Mouse (Mus musculus) regulatory T cell (primary cell): ENCODE measurements around the gene Slc2a13.

Source experiments
- in situ Hi-C: fragments of 300-600 bp; cut with MboI, MseI; formaldehyde crosslinking; loops from one replicate; pipeline ENCODE4 v1.15.1; 2025; ENCODE audit warnings: high pct_unique_total_duplicates

The Slc2a13 gene

GRCm38 (mm10) chr15:91573111-91573538, at the start of gene Slc2a13:
Slc2a13 (minus strand) TSS chr15:91573261.
- in situ Hi-C loops = loop anchor here (10.0 kb wide), 1 partner anchor 268 kb away; no protein-coding TSS in a partner anchor

- in situ Hi-C loops = no loop called here
Measured at GRCm38 (mm10) chr15:91616016-91616415, 43.0 kb upstream of the Slc2a13 start.

- in situ Hi-C loops = no loop called here
Measured at GRCm38 (mm10) chr15:91615532-91615931, 42.5 kb upstream of the Slc2a13 start.

GRCm38 (mm10) chr15:91613981-91614665, 41.1 kb upstream of the Slc2a13 start:
- in situ Hi-C loops = no loop called here

GRCm38 (mm10) chr15:91609713-91610112, 36.7 kb upstream of the Slc2a13 start:
- in situ Hi-C loops = loop anchor here (5.0 kb wide), 1 partner anchor 148 kb away; no protein-coding TSS in a partner anchor

GRCm38 (mm10) chr15:91608811-91609210, 35.8 kb upstream of the Slc2a13 start:
- in situ Hi-C loops = loop anchor here (5.0 kb wide), 1 partner anchor 148 kb away; no protein-coding TSS in a partner anchor

GRCm38 (mm10) chr15:91601197-91601596, 28.1 kb upstream of the Slc2a13 start:
- in situ Hi-C loops = no loop called here

- in situ Hi-C loops = no loop called here
Measured at GRCm38 (mm10) chr15:91597290-91597689, 24.2 kb upstream of the Slc2a13 start.

GRCm38 (mm10) chr15:91574492-91574891, 1.4 kb upstream of the Slc2a13 start:
- in situ Hi-C loops = loop anchor here (10.0 kb wide), 1 partner anchor 270 kb away; no protein-coding TSS in a partner anchor

GRCm38 (mm10) chr15:91572421-91573069, 516 bp downstream of the Slc2a13 start:
- in situ Hi-C loops = loop anchor here (10.0 kb wide), 1 partner anchor 268 kb away; no protein-coding TSS in a partner anchor

- in situ Hi-C loops = loop anchor here (10.0 kb wide), 1 partner anchor 267 kb away; no protein-coding TSS in a partner anchor
Measured at GRCm38 (mm10) chr15:91571981-91572380, 1.1 kb downstream of the Slc2a13 start.

GRCm38 (mm10) chr15:91566784-91567183, 6.3 kb downstream of the Slc2a13 start:
- in situ Hi-C loops = no loop called here

- in situ Hi-C loops = no loop called here
Measured at GRCm38 (mm10) chr15:91565025-91565605, 7.9 kb downstream of the Slc2a13 start.

GRCm38 (mm10) chr15:91561728-91562127, 11.3 kb downstream of the Slc2a13 start:
- in situ Hi-C loops = no loop called here

- in situ Hi-C loops = no loop called here
Measured at GRCm38 (mm10) chr15:91555336-91555736, 17.7 kb downstream of the Slc2a13 start.

GRCm38 (mm10) chr15:91548586-91549268, 24.3 kb downstream of the Slc2a13 start:
- in situ Hi-C loops = no loop called here

- in situ Hi-C loops = no loop called here
Measured at GRCm38 (mm10) chr15:91544586-91544985, 28.5 kb downstream of the Slc2a13 start.

- in situ Hi-C loops = no loop called here
Measured at GRCm38 (mm10) chr15:91538439-91538838, 34.6 kb downstream of the Slc2a13 start.

GRCm38 (mm10) chr15:91526876-91527275, 46.2 kb downstream of the Slc2a13 start:
- in situ Hi-C loops = no loop called here

- in situ Hi-C loops = no loop called here
Measured at GRCm38 (mm10) chr15:91526166-91526565, 46.9 kb downstream of the Slc2a13 start.

- in situ Hi-C loops = no loop called here
Measured at GRCm38 (mm10) chr15:91524451-91524850, 48.6 kb downstream of the Slc2a13 start.

GRCm38 (mm10) chr15:91503291-91503690, 69.8 kb downstream of the Slc2a13 start:
- in situ Hi-C loops = no loop called here
